Mouse (Mus musculus): Measurements from ENCODE around the gene Aatk. TPM values are rescaled to one million over a fixed set of nuclear protein-coding genes. Genes with fewer than 3 reads are reported as not detected.
A peak's percentile ranks its signal among the peaks of the same experiment; 100 is the strongest.

Gene Aatk
- polyA plus RNA-seq, 1 experiment from 2014 or later, result 2.0 TPM

DNA sequence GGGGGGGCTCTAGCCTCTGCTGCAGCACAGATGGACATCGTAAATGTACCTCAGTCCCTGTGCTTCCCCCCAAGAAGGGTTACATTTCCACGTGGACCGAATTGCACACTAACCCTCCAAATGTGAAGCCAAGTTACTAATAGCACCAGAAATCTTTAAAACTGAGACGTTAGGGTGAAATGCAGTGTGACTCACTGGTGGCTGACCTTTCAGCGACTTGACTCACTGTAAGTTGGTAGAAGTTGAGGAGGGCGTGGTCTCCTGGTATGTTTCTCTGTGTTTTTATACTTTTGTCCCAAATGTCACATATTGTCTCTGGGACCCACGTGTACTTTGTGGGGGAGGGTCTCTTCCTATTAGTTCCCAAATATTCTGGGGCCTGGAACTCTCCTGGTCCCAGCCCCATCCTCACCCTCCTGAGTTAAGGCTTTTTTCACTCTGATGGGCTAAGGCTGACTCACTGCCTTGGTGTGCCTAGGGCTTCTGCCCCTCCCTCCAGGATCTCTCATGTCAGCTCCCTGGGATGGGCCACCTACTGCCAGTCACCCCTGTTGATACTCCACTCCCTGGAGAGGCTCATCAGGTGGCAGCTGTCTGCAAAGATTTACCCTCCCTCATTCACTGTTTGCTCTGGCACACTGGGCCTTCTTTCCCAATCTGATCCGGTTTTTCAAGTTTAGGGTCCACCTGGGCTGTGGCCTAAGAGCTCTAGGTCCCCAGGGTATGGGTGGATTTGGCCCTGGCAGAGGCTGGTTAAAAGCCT, 71.0 kb downstream of the Aatk start:
- no peaks in the 10 kb centered on the region for H3K27me3 ChIP-seq (ENCODE audit: control insufficient read depth, insufficient read depth, low read depth, low read length)
- H3K4me1 ChIP-seq (replicated peaks; ENCODE audit: control insufficient read depth, insufficient read depth, low read length), result peaks cover 15% of the 10 kb centered on the region
- H3K36me3 ChIP-seq (ENCODE audit: control insufficient read depth, insufficient read depth, low read length), result 0 out of 2 replicates have a peak, but pooled peaks cover 3% of the 10 kb centered on the region
- no peaks in the 10 kb centered on the region for H3K9me3 ChIP-seq (ENCODE audit: control insufficient read depth, low read length)
- WGBS, result 50% methylated on average over 8 of the region's 8 CpGs
- ATAC-seq (ENCODE audit: low read depth), result peak; percentile 86
- peak overlapping the region; percentile 75 for H3K27ac ChIP-seq (ENCODE audit: low read length)
- no peak overlapping the region for H3K9ac ChIP-seq (ENCODE audit: low read length)
- no peak overlapping the region for H3K4me2 ChIP-seq (ENCODE audit: low read depth, low read length)
- H3K4me3 ChIP-seq (ENCODE audit: low read length), result no peak overlapping the region

DNA sequence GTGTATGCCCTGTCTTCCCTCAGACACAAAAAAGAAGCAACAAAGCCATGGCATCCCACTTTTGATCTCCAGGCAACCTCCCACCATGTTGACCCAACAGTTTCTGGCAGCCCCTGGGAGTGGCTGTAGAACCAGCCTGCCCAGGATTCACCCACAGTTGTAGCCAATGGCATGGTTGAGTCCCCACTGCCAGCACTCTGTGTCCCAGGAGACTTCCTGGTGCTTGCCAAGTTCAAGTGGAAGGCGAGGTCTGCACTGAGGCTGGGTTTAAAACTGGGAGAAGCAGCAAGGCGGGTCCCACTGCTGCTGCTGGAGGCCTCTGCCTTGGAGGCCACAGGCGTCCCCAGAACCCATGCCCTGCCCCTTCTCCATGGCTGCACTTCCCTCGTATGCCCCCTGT, 73.2 kb downstream of the Aatk start:
- no peak overlapping the region for H3K4me3 ChIP-seq (ENCODE audit: low read length)
- H3K27ac ChIP-seq (ENCODE audit: low read length), result peak overlapping the region; percentile 78
- H3K9me3 ChIP-seq (ENCODE audit: control insufficient read depth, low read length), result no peaks in the 10 kb centered on the region
- H3K27me3 ChIP-seq (ENCODE audit: control insufficient read depth, insufficient read depth, low read depth, low read length), result no peaks in the 10 kb centered on the region
- 64% methylated on average over 4 of the region's 4 CpGs for WGBS
- H3K9ac ChIP-seq (ENCODE audit: low read length), result no peak overlapping the region
- H3K4me1 ChIP-seq (replicated peaks; ENCODE audit: control insufficient read depth, insufficient read depth, low read length), result peaks cover 15% of the 10 kb centered on the region
- H3K36me3 ChIP-seq (ENCODE audit: control insufficient read depth, insufficient read depth, low read length), result 0 out of 2 replicates have a peak, but pooled peaks cover 3% of the 10 kb centered on the region
- H3K4me2 ChIP-seq (ENCODE audit: low read depth, low read length), result no peak overlapping the region
- ATAC-seq (ENCODE audit: low read depth), result peak; percentile 81

DNA sequence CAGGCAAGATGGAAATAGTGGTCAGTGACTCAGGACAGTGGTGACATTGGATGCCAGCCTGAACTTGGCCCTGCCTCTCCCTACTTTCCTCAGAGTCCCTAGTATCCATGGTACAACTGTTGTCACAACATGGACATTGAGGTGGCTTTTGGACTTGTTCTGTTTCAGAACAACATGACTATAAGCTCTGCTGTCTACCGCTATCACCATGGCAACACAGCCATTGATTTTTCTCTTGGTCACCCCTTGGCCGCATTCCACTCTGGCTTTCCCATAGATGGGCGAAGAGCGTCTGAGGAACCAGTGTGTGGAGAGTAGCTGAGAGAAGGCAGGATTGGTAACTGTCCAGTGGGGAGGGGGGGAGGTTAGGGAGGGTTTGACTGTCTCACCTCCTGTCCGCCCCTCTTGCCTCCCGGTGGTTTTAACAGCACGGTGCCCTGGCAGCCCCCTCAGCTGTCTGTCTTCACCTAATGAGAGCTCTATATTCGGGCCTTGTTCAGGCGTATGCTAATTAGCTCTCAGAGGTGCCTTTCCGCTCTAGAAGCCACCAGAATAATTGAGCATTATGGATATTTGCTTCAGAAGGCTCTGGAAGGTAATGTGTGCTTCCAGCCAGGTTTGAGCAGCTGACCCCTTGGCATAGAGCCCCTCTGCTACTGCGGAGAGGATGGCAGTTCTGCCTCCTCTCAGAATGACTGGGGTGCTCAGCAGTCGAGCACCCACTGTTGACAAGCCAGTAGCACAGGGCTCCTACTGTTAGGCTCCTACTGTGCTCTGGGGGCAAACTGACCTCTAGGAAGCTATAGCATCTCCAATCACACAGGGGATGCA, 76.7 kb downstream of the Aatk start:
- 0 out of 2 replicates have a peak, but pooled peaks cover 3% of the 10 kb centered on the region for H3K36me3 ChIP-seq (ENCODE audit: control insufficient read depth, insufficient read depth, low read length)
- H3K9me3 ChIP-seq (ENCODE audit: control insufficient read depth, low read length), result no peaks in the 10 kb centered on the region
- H3K4me2 ChIP-seq (ENCODE audit: low read depth, low read length), result no peak overlapping the region
- no peak for ATAC-seq (ENCODE audit: low read depth)
- WGBS, result 66% methylated on average over 12 of the region's 12 CpGs
- no peak overlapping the region for H3K27ac ChIP-seq (ENCODE audit: low read length)
- H3K4me3 ChIP-seq (ENCODE audit: low read length), result no peak overlapping the region
- H3K27me3 ChIP-seq (ENCODE audit: control insufficient read depth, insufficient read depth, low read depth, low read length), result no peaks in the 10 kb centered on the region
- H3K4me1 ChIP-seq (replicated peaks; ENCODE audit: control insufficient read depth, insufficient read depth, low read length), result peaks cover 6% of the 10 kb centered on the region; the same call in 1 of the 2 replicates
- H3K9ac ChIP-seq (ENCODE audit: low read length), result no peak overlapping the region

DNA sequence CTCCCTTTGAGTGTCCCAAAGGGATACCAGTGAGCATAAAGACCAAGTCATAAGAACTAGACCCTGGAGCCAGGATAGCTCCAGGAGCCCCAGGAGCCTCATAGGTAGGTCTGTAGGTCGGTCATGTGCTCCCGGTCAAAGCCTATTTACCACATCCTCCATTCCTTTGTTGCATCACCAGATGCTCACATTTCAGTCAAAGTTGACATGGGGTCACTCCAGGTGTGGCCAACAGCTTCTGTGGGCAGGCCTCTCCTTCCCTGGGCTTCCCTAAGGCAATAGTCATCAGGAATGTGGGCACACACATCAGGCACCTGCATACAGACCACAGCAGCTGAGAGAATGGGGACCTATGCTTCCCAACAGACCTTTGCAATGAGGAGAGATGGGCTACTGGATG, 79.1 kb downstream of the Aatk start:
- no peaks in the 10 kb centered on the region for H3K27me3 ChIP-seq (ENCODE audit: control insufficient read depth, insufficient read depth, low read depth, low read length)
- H3K27ac ChIP-seq (ENCODE audit: low read length), result no peak overlapping the region
- 83% methylated on average over 2 of the region's 2 CpGs for WGBS
- no peak for ATAC-seq (ENCODE audit: low read depth)
- no peak overlapping the region for H3K9ac ChIP-seq (ENCODE audit: low read length)
- no peaks in the 10 kb centered on the region for H3K9me3 ChIP-seq (ENCODE audit: control insufficient read depth, low read length)
- H3K4me2 ChIP-seq (ENCODE audit: low read depth, low read length), result no peak overlapping the region
- no peaks in the 10 kb centered on the region for H3K36me3 ChIP-seq (ENCODE audit: control insufficient read depth, insufficient read depth, low read length)
- H3K4me1 ChIP-seq (replicated peaks; ENCODE audit: control insufficient read depth, insufficient read depth, low read length), result no peaks in the 10 kb centered on the region
- H3K4me3 ChIP-seq (ENCODE audit: low read length), result no peak overlapping the region

DNA sequence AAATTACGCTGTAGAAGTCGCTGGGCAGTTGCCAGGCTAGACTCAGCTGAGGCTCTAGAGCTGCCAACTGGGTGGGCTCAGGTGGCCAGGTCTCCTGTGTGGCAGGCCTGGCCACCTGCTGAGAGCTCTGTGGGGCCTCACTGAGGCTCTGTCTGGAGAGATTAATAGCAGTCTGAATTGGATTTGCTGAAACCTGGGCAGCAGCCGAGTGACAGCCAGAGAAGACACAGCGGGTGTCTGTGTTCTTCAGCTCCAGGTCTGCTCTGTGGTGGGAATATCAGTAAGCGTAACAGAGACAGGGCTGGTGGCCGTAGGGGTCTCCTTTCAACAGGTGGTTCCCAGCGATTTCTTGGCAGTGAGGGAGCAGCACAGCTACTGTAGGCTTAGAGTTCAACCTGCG, 79.6 kb downstream of the Aatk start:
- H3K36me3 ChIP-seq (ENCODE audit: control insufficient read depth, insufficient read depth, low read length), result no peaks in the 10 kb centered on the region
- no peaks in the 10 kb centered on the region for H3K4me1 ChIP-seq (replicated peaks; ENCODE audit: control insufficient read depth, insufficient read depth, low read length)
- no peaks in the 10 kb centered on the region for H3K9me3 ChIP-seq (ENCODE audit: control insufficient read depth, low read length)
- ATAC-seq (ENCODE audit: low read depth), result no peak
- H3K27ac ChIP-seq (ENCODE audit: low read length), result no peak overlapping the region
- no peak overlapping the region for H3K4me2 ChIP-seq (ENCODE audit: low read depth, low read length)
- WGBS, result 82% methylated on average over 8 of the region's 8 CpGs
- H3K9ac ChIP-seq (ENCODE audit: low read length), result no peak overlapping the region
- H3K4me3 ChIP-seq (ENCODE audit: low read length), result no peak overlapping the region
- H3K27me3 ChIP-seq (ENCODE audit: control insufficient read depth, insufficient read depth, low read depth, low read length), result no peaks in the 10 kb centered on the region

DNA sequence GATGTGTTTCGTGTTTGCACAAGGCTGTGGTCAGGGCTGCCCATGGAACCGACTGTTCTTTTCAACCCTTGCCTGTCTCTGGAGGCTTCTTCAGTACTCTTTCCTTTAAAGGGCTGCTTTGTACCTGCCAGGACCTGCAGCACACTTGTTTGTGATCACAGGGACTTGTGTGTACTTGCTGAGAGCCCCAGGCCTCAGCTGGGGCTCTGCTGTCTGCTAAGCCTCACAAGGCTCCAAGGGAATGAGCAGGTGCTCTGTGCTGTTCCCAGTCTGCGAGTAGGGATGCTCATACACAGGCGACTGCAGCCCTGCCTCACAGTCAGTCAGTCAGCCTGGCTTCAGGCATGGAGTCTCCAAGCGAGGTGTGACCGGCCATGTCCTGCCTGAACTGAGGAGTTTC, 80.7 kb downstream of the Aatk start:
- H3K4me3 ChIP-seq (ENCODE audit: low read length), result no peak overlapping the region
- no peaks in the 10 kb centered on the region for H3K4me1 ChIP-seq (replicated peaks; ENCODE audit: control insufficient read depth, insufficient read depth, low read length)
- H3K4me2 ChIP-seq (ENCODE audit: low read depth, low read length), result no peak overlapping the region
- no peaks in the 10 kb centered on the region for H3K36me3 ChIP-seq (ENCODE audit: control insufficient read depth, insufficient read depth, low read length)
- 81% methylated on average over 6 of the region's 6 CpGs for WGBS
- H3K27me3 ChIP-seq (ENCODE audit: control insufficient read depth, insufficient read depth, low read depth, low read length), result no peaks in the 10 kb centered on the region
- H3K9me3 ChIP-seq (ENCODE audit: control insufficient read depth, low read length), result no peaks in the 10 kb centered on the region
- H3K27ac ChIP-seq (ENCODE audit: low read length), result no peak overlapping the region
- H3K9ac ChIP-seq (ENCODE audit: low read length), result no peak overlapping the region
- ATAC-seq (ENCODE audit: low read depth), result no peak

DNA sequence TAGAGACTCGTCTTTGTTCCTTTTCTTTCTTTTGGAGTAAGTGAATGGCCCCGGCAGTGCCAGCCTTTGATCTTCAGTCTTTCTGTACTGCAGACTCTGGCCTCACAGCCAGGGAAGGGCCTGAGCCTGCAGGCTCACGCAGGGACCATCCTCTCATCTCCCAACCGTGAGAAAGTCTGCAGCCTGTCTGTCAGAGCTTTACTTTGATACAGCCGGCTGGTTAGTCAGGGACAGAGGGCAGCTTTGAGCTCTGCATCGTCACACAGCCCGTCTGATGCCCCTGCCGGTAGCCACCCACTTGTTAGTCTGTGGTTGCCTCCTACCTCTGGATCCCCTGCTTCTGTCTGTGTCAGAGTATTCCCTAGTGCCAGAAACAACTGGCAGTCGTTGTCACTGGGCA, 81.9 kb downstream of the Aatk start:
- no peak for ATAC-seq (ENCODE audit: low read depth)
- Histone ChIP-seq H3K9me3 (ENCODE audit: control insufficient read depth, low read length) (no peaks in the 10 kb centered on the region), H3K4me2 (ENCODE audit: low read depth, low read length) (no peak overlapping the region), H3K4me1 (replicated peaks; ENCODE audit: control insufficient read depth, insufficient read depth, low read length) (no peaks in the 10 kb centered on the region), H3K4me3 (ENCODE audit: low read length) (no peak overlapping the region), H3K27ac (ENCODE audit: low read length) (no peak overlapping the region), H3K27me3 (ENCODE audit: control insufficient read depth, insufficient read depth, low read depth, low read length) (no peaks in the 10 kb centered on the region), H3K9ac (ENCODE audit: low read length) (no peak overlapping the region), H3K36me3 (ENCODE audit: control insufficient read depth, insufficient read depth, low read length) (peaks cover 2% of the 10 kb centered on the region; the same call in 1 of the 2 replicates)
- 42% methylated on average over 9 of the region's 9 CpGs for WGBS

DNA sequence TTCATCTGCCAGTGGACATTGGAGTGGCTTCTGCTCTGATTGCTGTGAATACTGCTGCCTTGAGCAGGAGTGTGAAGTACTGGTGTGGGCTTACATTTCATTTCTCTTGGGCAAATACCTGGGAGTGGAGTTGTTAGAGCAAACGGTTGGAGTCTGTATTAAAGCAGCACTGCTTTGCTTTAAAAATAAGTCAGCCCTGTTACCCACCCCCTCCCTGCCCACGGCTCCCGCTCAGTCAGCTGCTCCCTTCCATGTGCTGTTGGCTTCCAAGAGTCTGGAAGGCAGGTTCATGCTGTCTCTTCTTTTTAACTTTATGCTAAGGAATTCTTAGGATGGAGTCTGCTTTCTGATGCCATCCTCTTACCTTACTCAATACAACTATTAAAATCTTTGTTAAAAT, 85.5 kb downstream of the Aatk start:
- ATAC-seq (ENCODE audit: low read depth), result no peak
- peaks cover 4% of the 10 kb centered on the region for H3K4me1 ChIP-seq (replicated peaks; ENCODE audit: control insufficient read depth, insufficient read depth, low read length)
- WGBS, result 68% methylated on average over 3 of the region's 3 CpGs

DNA sequence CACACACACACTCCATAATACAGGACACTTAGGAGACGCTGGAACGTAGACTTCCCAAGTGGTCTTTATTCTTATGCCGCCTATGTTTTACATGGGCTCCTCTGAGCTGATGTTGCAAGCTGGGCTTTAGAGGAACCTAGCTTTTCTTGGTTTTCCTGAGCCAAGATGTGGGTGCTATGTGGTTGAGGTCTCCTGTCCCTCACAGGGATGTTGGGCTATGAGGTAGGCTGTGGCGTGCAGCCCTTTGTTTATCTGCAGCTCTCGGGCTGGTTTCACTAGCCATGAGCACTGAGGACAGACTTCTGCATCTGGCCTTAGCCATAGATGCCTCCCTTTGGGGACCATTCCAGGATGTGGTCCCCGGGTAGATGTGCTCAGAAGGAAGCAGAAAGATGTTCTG, 86.3 kb downstream of the Aatk start:
- H3K4me1 ChIP-seq (replicated peaks; ENCODE audit: control insufficient read depth, insufficient read depth, low read length), result peaks cover 13% of the 10 kb centered on the region
- H3K27me3 ChIP-seq (ENCODE audit: control insufficient read depth, insufficient read depth, low read depth, low read length), result no peaks in the 10 kb centered on the region
- no peak for ATAC-seq (ENCODE audit: low read depth)
- no peak overlapping the region for H3K4me2 ChIP-seq (ENCODE audit: low read depth, low read length)
- peaks cover 2% of the 10 kb centered on the region; the same call in 1 of the 2 replicates for H3K36me3 ChIP-seq (ENCODE audit: control insufficient read depth, insufficient read depth, low read length)
- no peaks in the 10 kb centered on the region for H3K9me3 ChIP-seq (ENCODE audit: control insufficient read depth, low read length)
- WGBS, result 84% methylated on average over 6 of the region's 6 CpGs
- H3K9ac ChIP-seq (ENCODE audit: low read length), result no peak overlapping the region
- H3K27ac ChIP-seq (ENCODE audit: low read length), result no peak overlapping the region
- no peak overlapping the region for H3K4me3 ChIP-seq (ENCODE audit: low read length)

More for the DNA sequence above, 85.5 kb downstream of the Aatk start:
- Histone ChIP-seq H3K9me3 (ENCODE audit: control insufficient read depth, low read length) (no peaks in the 10 kb centered on the region), H3K27me3 (ENCODE audit: control insufficient read depth, insufficient read depth, low read depth, low read length) (no peaks in the 10 kb centered on the region), H3K9ac (ENCODE audit: low read length) (no peak overlapping the region), H3K4me3 (ENCODE audit: low read length) (no peak overlapping the region), H3K36me3 (ENCODE audit: control insufficient read depth, insufficient read depth, low read length) (peaks cover 2% of the 10 kb centered on the region; the same call in 1 of the 2 replicates), H3K4me2 (ENCODE audit: low read depth, low read length) (no peak overlapping the region), H3K27ac (ENCODE audit: low read length) (no peak overlapping the region)

Measured in lung, embryonic 16.5 days (tissue).